Mouse (Mus musculus) heart, postnatal 14 days (tissue): ENCODE results near the gene Prss12. TPM values are rescaled to one million over a fixed set of nuclear protein-coding genes. Genes with fewer than 3 reads are reported as not detected.

ENCODE experiments used
- DNase-seq, 2 experiments: peaks; one replicate each; pipeline ENCODE4 v3.0.0; 2021 to 2022
- intact Hi-C: fragments of 180-260 bp; cut with DNase I; formaldehyde crosslinking; loops from one replicate; pipeline ENCODE4 v1.15.1; 2025
- long read RNA-seq, 2 experiments: library from polyadenylated mRNA; stranded (forward); transcript quantifications; one replicate each; pipeline ENCODE4 v2.0.0; 2021
- total RNA-seq, 2 experiments: library from RNA; stranded (reverse); gene quantifications; 2 replicates each; pipeline ENCODE4 v1.2.3; 2021

The Prss12 gene
- 1 to 10 TPM in 1 of 2 experiments, under 1 TPM in 1; 0.80 to 1.7 TPM for total RNA-seq
- long read RNA-seq, experiment 1, partial matches to known transcripts = 0 of 3 reads
- long read RNA-seq, experiment 1, other reads (novel, unspliced or antisense) = 0 of 3 reads
- long read RNA-seq, experiment 2, partial matches to known transcripts = 0 of 2 reads
- long read RNA-seq, experiment 2, other reads (novel, unspliced or antisense) = 1 of 2 reads

DNA sequence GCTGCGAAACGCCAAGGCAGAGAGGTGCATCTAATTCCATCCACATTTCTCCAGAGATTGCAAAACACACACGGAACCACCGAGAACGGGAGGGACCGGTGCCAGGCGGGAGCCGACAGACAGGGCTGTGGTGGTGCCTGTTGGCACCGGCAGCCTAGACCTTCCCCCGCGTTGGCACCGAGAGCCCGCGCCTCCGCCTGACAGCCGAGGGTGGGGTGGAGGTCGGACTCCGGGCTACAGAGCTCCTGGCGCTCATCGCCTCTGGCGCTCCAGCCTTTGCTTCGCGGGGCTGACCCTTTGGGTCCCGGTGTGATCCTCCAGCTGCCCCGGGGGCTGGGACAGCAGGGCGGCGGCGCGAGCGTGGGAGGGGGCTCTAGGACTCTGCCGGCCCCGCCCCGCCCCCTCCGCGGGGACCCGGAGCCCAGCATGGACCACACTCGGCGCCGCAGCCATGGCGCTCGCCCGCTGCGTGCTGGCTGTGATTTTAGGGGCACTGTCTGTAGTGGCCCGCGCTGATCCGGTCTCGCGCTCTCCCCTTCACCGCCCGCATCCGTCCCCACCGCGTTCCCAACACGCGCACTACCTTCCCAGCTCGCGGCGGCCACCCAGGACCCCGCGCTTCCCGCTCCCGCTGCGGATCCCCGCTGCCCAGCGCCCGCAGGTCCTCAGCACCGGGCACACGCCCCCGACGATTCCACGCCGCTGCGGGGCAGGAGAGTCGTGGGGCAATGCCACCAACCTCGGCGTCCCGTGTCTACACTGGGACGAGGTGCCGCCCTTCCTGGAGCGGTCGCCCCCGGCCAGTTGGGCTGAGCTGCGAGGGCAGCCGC, at the start of gene Prss12:
Prss12 (plus strand) TSS at position 206 of the 830 bp plus-strand sequence.
- DNase-seq = peak; percentile 32
- intact Hi-C loops = no loop called here

DNA sequence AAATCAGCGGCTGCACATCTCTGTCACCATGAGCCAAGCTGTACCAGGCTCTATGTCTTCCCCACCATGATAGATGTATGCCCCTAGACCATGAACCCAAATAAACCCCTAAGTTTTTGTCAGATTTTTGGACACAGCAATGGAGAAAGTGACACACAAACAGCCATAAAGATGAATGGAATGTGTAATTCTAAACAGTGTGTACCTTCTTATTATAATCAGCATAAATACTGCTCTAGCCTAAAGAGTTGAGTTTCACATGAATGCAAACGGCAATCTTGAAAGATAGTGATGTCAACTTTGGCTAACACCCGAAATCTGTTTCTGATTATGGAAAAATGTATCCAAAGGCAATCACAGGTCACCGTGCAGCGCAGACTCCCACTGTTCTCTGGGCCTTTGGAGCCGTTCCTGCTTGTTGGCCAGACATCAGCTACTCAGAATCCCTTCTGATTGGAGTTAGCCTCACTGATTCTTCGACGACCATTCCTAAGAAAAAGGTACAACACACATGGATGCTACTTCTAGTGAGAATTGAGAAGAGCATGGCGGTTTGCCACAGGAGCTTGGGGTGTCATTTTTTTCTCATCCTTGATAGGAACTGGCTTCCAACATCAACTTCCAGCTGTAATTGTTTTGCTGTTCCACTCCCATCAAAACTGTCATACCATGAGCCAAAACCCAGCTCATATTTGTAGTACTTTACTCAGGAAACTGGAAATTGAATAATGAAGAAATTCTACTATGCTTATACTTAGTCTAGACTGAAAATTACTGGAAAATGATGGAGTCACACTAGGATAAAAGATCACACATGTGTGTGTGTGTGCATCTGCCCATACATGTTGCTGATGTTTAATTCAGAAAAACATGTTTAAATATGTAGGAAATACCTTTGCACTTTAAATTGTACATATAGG, 48.9 kb upstream of the Prss12 start:
- intact Hi-C loops = no loop called here
- peak in 1 of 2 experiments; percentile 14 for DNase-seq

DNA sequence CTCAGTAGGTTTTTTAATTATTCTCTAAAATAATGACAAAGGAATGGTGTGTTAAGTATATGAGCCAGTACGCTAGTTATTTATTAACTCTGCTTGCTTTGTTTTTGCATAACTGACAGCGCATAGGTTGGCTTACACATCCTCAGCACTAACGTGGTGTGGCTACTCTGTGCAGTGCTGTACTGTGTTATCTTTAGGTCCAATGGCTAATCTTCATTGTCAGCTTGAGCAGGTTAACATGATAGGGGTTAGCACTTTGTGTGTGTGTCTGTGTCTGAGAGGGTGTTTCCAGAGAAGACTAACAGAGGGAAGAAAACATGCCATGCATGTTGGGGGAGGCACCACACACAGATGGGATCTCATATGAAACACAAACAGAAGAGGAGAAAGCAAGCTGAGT, 41.8 kb upstream of the Prss12 start:
- intact Hi-C loops = no loop called here
- DNase-seq = no peak

DNA sequence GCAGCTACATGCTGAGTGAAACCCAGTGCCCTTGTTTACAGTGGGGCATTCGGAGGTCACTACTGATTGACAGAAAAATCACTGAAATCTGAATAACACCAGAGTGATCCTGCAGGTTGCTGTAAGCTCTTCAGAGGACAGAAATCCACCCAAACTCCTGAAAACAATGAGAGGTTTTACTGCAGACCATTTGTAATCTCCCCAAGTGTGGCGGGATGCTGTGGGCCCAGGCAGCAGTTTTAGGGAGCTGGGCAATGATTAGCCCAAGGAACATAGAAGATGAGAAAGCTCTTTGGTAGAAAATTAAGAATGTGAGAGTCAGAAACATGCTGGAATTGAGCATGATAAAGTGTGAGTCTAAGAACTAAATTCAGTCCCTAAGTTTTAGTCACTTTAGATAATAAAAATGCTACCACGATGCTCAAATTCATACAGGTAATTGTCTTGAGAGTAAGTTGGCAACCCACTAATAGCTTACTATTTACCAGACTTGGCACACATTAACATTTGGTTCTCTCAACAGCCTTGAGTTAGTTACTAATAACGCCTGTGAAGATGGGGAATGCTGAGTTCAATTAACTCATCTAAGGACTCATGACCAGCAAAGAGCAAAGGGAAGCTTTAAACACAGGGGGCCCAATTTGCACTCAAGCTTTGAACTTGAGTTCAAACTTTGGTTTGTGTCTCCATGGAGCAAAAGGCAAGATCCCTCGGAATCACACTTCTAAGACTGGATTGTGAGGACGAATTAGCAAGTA, 34.7 kb upstream of the Prss12 start:
- intact Hi-C loops = no loop called here
- DNase-seq = no peak

DNA sequence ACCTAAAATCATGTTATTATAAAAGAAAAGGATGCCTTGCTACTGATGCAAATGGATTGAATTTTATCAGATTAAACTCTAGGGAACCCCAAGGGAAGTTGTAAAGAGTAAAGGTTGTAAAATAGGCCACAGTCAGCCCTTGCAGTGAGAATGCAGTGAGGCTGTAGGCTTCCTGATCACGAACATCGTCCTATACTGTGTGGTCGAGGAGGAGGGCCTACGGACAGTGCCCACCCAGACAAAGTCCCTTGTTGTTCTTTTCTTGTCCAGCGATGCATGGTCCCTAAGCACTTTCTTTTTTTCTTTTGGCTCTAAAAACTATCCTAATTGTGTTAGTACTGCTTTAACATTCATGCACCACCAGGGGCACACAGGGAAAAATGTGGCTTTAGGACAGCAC, 33.5 kb upstream of the Prss12 start:
- intact Hi-C loops = no loop called here
- no peak for DNase-seq

DNA sequence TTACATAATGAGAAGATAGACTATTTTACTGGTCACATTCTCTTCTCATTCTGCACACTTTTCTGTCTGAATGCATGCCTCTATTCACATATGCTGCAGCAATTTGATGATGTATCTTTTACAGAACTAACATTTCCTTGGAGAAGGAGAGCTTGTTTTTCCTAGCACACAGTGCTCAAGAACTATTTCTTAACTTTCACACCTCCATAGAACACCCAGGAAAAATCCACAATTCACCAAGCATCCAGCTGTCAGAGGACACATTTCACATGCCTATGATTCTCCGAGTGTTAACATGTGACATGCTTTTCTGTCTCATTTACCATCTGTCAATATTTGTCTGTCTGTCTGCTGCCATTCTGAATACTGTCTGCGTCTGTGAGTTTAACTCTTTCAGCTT, 21.1 kb upstream of the Prss12 start:
- no peak for DNase-seq
- intact Hi-C loops = no loop called here

DNA sequence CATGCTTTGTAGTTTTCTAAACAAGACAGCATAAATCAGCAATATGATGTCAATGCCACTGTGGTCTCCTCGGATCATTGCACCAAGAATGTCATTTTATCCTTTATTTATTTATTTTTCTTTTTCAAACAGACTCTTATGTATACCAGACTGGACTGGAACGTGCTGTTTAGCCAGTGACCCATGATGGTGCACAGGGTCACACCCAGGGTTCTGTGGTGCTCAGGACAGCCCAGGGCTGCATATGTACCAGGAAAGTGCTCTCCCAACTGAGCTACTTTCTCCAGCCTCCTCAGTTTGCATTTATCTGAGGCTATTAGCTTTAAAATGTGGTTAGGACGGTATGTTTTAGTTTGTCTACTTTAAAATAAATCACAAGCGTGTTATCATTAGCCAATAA, 18.7 kb upstream of the Prss12 start:
- intact Hi-C loops = no loop called here
- DNase-seq = no peak

DNA sequence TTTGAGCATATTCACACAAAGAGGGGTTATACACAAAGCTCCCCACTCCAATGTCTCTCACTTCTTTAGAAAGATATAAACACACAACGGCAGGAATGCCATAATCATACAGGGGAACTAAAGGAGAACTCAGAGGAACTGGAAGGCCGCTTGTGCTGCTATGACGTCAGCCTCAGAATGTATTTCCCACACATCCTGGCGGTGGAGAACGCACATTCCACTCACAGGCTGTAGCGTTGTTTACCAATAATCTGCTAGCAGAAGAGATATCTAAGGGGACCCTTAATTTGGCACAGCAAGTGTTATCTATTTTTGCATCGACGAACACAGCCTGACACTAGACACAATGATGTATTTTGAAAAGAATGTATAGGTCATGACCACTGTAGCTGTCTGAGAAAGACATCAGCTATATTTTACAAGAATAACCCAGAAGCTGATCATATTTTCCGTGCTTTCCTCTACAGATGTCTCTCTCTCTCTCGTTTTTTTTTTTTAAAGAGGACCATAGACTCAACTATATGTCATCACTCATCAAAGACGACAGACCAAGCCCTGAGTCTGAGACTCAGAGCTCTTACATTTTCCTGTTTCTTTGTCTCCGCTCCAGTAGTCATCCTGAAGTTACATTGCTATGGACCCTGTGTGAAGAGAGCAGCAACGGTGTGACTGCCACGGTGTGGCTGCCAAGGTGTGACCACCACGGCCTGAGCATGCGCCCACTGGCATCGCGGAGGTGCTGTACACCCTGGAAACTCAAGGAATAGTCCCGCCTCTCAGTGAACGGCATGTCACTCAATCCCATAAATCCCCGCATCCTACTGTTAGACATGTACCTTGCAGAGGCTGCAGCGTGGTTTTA, 16.9 kb upstream of the Prss12 start:
- no peak for DNase-seq
- intact Hi-C loops = no loop called here

DNA sequence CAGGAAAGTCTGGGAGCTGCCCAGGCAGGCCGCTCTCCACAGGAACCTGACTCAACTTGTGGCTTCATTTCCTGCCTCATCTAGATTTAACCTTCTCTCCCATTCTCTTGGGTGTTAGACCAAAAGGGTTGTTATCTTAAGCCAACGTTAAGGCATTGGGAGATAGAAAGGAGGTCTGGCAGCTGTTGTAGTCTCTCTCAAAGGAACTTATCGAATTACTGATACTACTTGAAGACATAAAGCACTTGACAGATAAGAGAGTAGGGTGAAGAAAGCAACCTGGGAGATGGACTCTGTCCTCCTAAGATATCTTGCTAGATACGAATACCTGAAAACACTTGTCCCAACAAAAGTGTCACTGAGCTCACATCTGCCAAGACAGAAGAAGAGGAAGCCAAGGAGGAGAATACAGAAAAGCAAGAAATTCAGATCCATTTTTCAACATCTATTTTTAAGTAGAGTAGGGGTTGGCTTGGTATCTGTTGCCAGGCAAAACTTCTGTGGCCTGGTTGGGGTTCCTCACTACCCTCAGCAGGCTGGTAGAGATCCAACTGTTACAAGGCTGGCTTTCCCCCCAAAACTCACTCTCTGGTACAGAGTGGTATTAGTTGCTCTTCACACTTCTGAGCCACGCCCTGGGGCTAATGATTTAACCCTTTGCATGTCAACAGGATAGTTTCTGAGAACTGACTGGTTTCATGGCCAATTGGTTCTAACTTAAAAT, 14.6 kb upstream of the Prss12 start:
- DNase-seq = no peak
- intact Hi-C loops = no loop called here

DNA sequence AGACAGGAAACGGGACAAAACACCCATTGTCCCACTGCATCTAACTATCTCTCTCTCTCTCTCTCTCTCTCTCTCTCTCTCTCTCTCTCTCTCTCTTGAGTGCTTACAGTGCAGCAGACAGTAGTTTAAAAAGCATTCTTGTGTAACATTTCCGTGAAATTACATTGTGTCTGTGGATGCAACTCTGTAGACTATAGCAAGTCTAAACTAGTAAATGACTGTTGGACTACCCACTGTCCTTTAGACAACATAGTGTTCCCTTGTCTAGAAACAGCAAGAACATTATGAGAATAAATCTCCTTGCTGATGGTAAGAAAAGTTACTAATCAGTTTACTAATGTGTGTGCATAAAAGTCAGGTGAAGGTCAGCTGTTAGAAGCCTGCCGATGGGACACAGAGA, 13.4 kb upstream of the Prss12 start:
- no peak for DNase-seq
- intact Hi-C loops = no loop called here

DNA sequence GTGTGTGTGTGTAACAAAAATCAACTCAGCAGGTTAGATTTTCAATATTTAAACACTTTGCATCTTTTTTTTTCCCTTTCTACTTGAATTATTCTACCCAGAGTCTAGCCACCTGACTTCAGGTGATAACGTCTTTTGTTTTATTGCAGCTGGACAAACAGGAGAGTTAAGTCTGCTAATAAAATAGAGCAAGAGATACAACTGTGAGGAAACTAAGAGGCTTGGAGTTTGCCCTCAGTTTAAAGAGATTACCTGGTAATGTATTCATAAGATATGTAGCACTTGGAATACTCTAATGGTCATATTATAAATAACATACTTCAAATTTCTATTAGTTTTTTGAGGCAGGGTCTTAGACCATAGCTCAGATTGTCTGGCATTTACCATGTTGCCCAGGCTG, 9.1 kb upstream of the Prss12 start:
- intact Hi-C loops = no loop called here
- no peak for DNase-seq

DNA sequence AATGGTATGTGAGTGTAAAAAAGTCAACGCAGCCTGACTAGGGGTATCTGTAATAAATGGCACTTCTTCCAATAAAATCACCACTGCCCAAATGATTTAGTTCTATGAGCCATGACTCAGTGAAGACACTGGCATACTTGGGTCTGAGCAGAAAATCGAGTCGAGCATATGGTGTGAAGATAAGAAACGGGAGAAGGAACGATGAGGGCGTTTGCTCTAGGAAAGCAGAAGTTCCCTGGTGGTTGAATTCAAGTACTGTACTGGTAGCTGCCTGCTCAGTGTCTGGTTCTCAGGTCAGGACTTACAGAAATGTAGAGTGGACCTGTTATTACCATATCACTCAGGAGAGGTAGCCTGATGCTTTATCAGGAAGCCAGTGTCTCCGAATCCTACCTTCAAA, 6.2 kb upstream of the Prss12 start:
- no peak for DNase-seq
- intact Hi-C loops = no loop called here

DNA sequence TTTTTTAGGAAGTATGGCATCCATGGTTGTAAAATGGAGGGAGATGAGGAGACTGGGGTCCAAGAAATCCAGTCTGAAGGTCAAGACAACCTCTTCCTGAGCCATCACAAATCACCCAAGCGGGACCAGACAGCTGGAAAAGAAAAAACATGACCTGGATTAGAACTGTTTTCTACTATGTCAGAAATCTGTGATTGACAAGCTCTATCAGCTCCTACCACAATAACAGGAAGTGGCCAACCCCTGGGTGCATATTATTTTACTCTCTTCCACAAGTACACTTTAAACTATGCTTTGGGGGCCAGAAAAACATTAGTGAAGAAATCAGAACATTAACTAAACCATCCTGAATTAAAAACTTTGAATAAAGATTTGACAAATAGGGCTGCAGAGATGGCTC, 2.2 kb upstream of the Prss12 start:
- DNase-seq = no peak
- intact Hi-C loops = no loop called here

DNA sequence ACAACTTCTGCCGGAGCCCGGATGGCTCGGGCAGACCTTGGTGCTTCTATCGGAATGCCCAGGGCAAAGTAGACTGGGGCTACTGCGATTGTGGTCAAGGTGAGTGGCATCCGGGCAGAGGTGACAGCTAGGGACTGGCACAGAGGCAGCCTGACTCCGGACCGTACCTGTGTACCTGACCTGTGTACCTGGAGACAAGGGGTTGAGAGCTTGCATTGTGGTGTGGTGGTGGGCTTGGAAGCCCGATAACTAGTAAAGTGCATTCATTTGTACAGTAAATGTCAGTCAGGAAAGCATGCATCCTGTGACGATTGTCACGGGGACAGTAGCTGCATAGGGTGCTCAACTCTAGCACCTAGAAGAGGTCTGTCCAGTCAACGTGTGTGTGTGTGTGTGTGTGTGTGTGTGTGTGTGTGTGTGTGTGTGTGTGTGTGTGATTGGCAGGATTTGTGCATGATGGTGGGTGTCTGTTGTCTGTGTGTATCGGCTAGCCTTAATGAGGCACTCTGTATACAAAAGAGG, 886 bp downstream of the Prss12 start:
- intact Hi-C loops = no loop called here
- no peak for DNase-seq

DNA sequence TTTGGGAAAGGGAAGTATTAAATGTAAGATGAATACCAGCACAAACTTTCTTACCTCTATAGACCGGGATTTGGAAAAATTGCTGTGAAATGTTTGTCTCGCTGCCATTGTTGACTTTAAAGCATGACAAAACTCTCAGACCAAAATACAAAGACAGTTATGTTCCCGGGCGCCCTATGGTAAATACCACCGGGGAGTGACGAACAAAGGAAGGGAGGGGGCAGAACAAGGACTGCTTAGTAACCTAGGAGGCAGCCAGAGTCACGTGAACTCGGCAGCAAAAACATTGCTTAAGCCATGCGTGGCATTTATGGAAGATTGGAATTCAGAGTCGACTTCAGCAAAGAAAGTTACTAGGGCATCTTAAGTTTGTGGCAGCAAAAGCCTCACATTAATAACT, 1.4 kb downstream of the Prss12 start:
- no peak for DNase-seq
- intact Hi-C loops = no loop called here

DNA sequence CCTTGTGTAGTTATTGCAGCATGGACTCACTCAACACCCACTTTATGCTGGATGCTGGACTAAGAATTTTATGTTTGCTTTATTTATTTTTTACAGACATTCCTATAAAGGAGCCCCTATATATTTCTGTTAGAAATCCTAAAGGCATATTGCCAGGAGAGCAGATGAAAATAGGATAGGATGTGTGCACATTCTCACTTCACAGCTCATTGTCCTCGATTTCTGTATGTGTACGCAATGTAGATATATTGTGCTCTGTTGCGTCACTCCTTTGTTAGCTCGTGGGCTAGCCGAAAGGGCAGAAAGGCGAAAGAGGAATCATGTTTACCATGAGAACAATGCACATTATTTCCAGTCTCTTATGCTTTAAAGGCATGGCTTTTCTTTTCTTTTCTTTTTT, 3.4 kb downstream of the Prss12 start:
- DNase-seq = no peak
- intact Hi-C loops = no loop called here

DNA sequence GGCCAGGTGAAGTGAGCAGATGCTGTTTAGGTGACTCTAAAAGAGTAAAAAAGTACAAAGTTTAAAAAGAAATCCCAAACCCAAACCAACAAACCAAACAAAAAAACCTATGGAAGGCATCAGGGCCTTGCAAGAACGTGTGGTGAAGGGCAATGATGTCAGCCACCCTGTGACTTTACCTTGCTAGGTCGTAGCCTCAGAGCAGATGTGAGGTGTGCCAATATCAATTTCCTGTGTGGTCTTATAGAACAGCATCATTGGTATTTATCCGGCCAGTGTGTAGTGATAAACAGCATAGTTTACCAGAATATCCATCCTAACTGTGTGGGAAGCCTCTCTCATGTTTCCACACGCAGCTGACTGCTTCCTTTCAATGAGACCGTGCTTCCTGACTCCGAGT, 6.2 kb downstream of the Prss12 start:
- intact Hi-C loops = no loop called here
- no peak for DNase-seq

DNA sequence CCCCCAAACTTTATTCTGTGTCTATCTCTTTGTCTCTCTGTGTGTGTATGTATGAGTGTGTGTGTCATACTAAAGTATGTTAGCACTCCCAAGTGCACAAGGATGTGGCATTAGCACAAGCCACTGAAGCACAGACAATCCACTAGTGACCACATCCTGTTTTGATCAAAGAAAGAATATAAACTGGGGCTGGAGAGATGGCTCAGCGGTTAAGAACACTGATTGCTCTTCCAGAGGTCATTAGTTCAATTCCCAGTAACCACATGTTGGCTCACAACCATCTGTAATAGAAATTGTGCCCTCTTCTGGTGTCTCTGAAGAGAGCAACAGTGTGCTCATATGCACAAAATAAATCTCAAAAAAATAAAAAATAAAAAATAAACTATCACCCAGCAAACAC, 12.8 kb downstream of the Prss12 start:
- intact Hi-C loops = no loop called here
- no peak for DNase-seq

DNA sequence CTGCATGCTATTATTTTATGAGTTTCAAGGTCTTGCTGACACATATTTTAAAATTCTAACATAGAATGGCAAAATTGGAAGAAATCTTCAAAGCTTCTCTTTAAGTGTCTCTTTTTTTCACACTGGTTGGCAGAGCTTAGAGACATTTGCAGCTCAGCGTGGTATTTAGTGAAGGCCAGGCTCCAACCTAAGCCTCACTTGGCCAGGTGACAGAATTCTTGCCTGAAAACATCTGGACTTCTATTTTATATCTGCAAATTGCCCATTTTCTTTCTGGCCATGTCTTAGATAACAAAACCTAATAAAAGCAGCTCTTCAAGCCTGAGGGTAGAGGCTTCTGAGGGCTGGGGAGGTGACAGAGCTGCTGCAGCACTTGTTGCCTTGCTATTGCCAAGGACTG, 13.7 kb downstream of the Prss12 start:
- no peak for DNase-seq
- intact Hi-C loops = no loop called here
